In genomic region chr10:80445898-80446601, GRCm38 (mm10) we compare ENCODE assay signal across 8 mouse cellular contexts. TPM values are rescaled to one million over a fixed set of nuclear protein-coding genes. Genes with fewer than 3 reads are reported as not detected.
DNase-seq lines count a peak whose midpoint lies in the region; ATAC-seq lines count a peak whose summit lies in the region.

No protein-coding gene starts in this region.

- DNase-seq in gastrocnemius, postnatal 14 days, result peak; percentile 69
- peak; percentile 85 for DNase-seq in left cerebral cortex, postnatal 4 days
- DNase-seq in midbrain, embryonic 11.5 days (ENCODE audit: low spot score, missing footprints), result peak; percentile 99
- DNase-seq in right cerebral cortex, postnatal 4 days, result peak; percentile 86
- DNase-seq in urinary bladder, postnatal 4 days (ENCODE audit: low spot score in 2 of 2), result peak; percentile 64 to 76

- H3K36me3 ChIP-seq in intestine, embryonic 16.5 days (ENCODE audit: control insufficient read depth, insufficient read depth, low read length), result no peaks in the 10 kb centered on the region
- H3K36me3 ChIP-seq in midbrain, embryonic 11.5 days (ENCODE audit: control insufficient read depth, insufficient read depth, low read length), result no peaks in the 10 kb centered on the region

- H3K9me3 ChIP-seq in intestine, embryonic 16.5 days (ENCODE audit: control insufficient read depth, low read length), result no peaks in the 10 kb centered on the region
- no peaks in the 10 kb centered on the region for H3K9me3 ChIP-seq in midbrain, embryonic 11.5 days (ENCODE audit: control insufficient read depth, low read length)

- no peak overlapping the region for H3K27ac ChIP-seq in intestine, embryonic 16.5 days (ENCODE audit: low read length)
- H3K27ac ChIP-seq in midbrain, embryonic 11.5 days (ENCODE audit: low read depth, low read length), result no peak overlapping the region

- H3K9ac ChIP-seq in intestine, embryonic 16.5 days (ENCODE audit: low read depth, low read length), result no peak overlapping the region
- H3K9ac ChIP-seq in midbrain, embryonic 11.5 days (ENCODE audit: low read length), result no peak overlapping the region

- H3K4me2 ChIP-seq in intestine, embryonic 16.5 days (ENCODE audit: low read depth, low read length), result 0 out of 2 replicates have a peak overlapping the region, but pooled peaks have one; percentile 7
- peak overlapping the region; percentile 11 for H3K4me2 ChIP-seq in midbrain, embryonic 11.5 days

- no peaks in the 10 kb centered on the region for H3K27me3 ChIP-seq in intestine, embryonic 16.5 days (replicated peaks; ENCODE audit: control insufficient read depth, insufficient read depth, low read length)
- no peaks in the 10 kb centered on the region for H3K27me3 ChIP-seq in midbrain, embryonic 11.5 days (ENCODE audit: control insufficient read depth, insufficient read depth, low read length)

- intact Hi-C loops in gastrocnemius, postnatal 14 days (cut with DNase I; ENCODE audit: low total_unique reads), result loop anchor here (2.0 to 5.0 kb wide), 2 partner anchors 63 to 101 kb away; no protein-coding TSS in a partner anchor
- intact Hi-C loops in left cerebral cortex, postnatal 4 days (cut with DNase I), result loop anchor here (5.0 kb wide), 2 partner anchors 61 to 116 kb away; partner anchors contain the start of gene Rexo1

- ATAC-seq in activated CD4-positive, CD25-positive, alpha-beta regulatory T cell, adult 4 months, result peak; percentile 72
- ATAC-seq in common myeloid progenitor, adult 5-6 weeks (replicated peaks; ENCODE audit: low read depth, poor library complexity, severe bottlenecking), result peak; percentile 85
- peak; percentile 88 for ATAC-seq in intestine, embryonic 16.5 days
- peak; percentile 78 for ATAC-seq in midbrain, embryonic 11.5 days (ENCODE audit: low FRiP score)

- H3K4me3 ChIP-seq in intestine, embryonic 16.5 days (ENCODE audit: low read length), result no peak overlapping the region
- H3K4me3 ChIP-seq in midbrain, embryonic 11.5 days (ENCODE audit: low read depth, low read length), result no peak overlapping the region

- 8% methylated on average over 26 of the region's 26 CpGs for WGBS in intestine, embryonic 16.5 days
- 8% methylated on average over 26 of the region's 26 CpGs for WGBS in midbrain, embryonic 11.5 days

- peaks cover 14% of the 10 kb centered on the region for H3K4me1 ChIP-seq in intestine, embryonic 16.5 days (ENCODE audit: control insufficient read depth, insufficient read depth, low read length)
- H3K4me1 ChIP-seq in midbrain, embryonic 11.5 days (ENCODE audit: control insufficient read depth, insufficient read depth, low read length), result peaks cover 4% of the 10 kb centered on the region; the same call in 1 of the 2 replicates

RNA-seq across cellular contexts. Expression of gene Tcf3, which starts 12.6 kb away (rescaled TPM):
- polyA plus RNA-seq in activated CD4-positive, CD25-positive, alpha-beta regulatory T cell, adult 4 months (2017; shearing (Covaris generic)), result 10 to 100 TPM in 1 of 2 experiments, 1 to 10 TPM in 1; 9.3 to 10.7 TPM
- 67.2 and 80.0 TPM in 2 replicates for total RNA-seq in common myeloid progenitor, adult 5-6 weeks (2017)
- total RNA-seq in gastrocnemius, postnatal 14 days (2021), result 10 to 100 TPM; 18.1 to 24.6 TPM
- 62.7 and 62.9 TPM in 2 replicates for polyA plus RNA-seq in intestine, embryonic 16.5 days (2015; fragmentation: Nextera tagmentation; extraction: Ambion mirVana)
- total RNA-seq in left cerebral cortex, postnatal 4 days (2021), result 10 to 100 TPM; 51.9 to 53.7 TPM
- polyA plus RNA-seq in midbrain, embryonic 11.5 days (2014; fragmentation: Nextera tagmentation; extraction: Ambion mirVana), result 135 and 154 TPM in 2 replicates

RNA-seq across cellular contexts. Expression of gene Uqcr11, which starts 39.4 kb away (rescaled TPM):
- polyA plus RNA-seq in activated CD4-positive, CD25-positive, alpha-beta regulatory T cell, adult 4 months (2017; shearing (Covaris generic)), result 100 to 1,000 TPM; 327 to 363 TPM
- 141 and 186 TPM in 2 replicates for total RNA-seq in common myeloid progenitor, adult 5-6 weeks (2017)
- 100 to 1,000 TPM; 793 to 884 TPM for total RNA-seq in gastrocnemius, postnatal 14 days (2021)
- polyA plus RNA-seq in intestine, embryonic 16.5 days (2015; fragmentation: Nextera tagmentation; extraction: Ambion mirVana), result 1,179 and 1,252 TPM in 2 replicates
- 100 to 1,000 TPM; 282 to 286 TPM for total RNA-seq in left cerebral cortex, postnatal 4 days (2021)
- 404 and 476 TPM in 2 replicates for polyA plus RNA-seq in midbrain, embryonic 11.5 days (2014; fragmentation: Nextera tagmentation; extraction: Ambion mirVana)

RNA-seq across cellular contexts. Expression of gene Mbd3, which starts 46.7 kb away (rescaled TPM):
- 10 to 100 TPM; 23.6 to 32.0 TPM for polyA plus RNA-seq in activated CD4-positive, CD25-positive, alpha-beta regulatory T cell, adult 4 months (2017; shearing (Covaris generic))
- total RNA-seq in common myeloid progenitor, adult 5-6 weeks (2017), result 76.2 and 113 TPM in 2 replicates
- total RNA-seq in gastrocnemius, postnatal 14 days (2021), result 100 to 1,000 TPM in 1 of 2 experiments, 10 to 100 TPM in 1; 81.0 to 102 TPM
- polyA plus RNA-seq in intestine, embryonic 16.5 days (2015; fragmentation: Nextera tagmentation; extraction: Ambion mirVana), result 133 and 144 TPM in 2 replicates
- total RNA-seq in left cerebral cortex, postnatal 4 days (2021), result 100 to 1,000 TPM; 138 to 147 TPM
- 222 and 252 TPM in 2 replicates for polyA plus RNA-seq in midbrain, embryonic 11.5 days (2014; fragmentation: Nextera tagmentation; extraction: Ambion mirVana)

RNA-seq across cellular contexts. Expression of gene Onecut3, which starts 48.6 kb away (rescaled TPM):
- polyA plus RNA-seq in activated CD4-positive, CD25-positive, alpha-beta regulatory T cell, adult 4 months (2017; shearing (Covaris generic)), result not detected
- total RNA-seq in common myeloid progenitor, adult 5-6 weeks (2017), result not detected in 2 replicates
- total RNA-seq in gastrocnemius, postnatal 14 days (2021), result not detected
- polyA plus RNA-seq in intestine, embryonic 16.5 days (2015; fragmentation: Nextera tagmentation; extraction: Ambion mirVana), result 0.06 and 0.10 TPM in 2 replicates
- under 1 TPM in 1 of 2 experiments, not detected in 1; 0.24 TPM for total RNA-seq in left cerebral cortex, postnatal 4 days (2021)
- 2.7 and 2.8 TPM in 2 replicates for polyA plus RNA-seq in midbrain, embryonic 11.5 days (2014; fragmentation: Nextera tagmentation; extraction: Ambion mirVana)

RNA-seq across cellular contexts. Expression of gene Mex3d, which starts 58.6 kb away (rescaled TPM):
- polyA plus RNA-seq in activated CD4-positive, CD25-positive, alpha-beta regulatory T cell, adult 4 months (2017; shearing (Covaris generic)), result 1 to 10 TPM in 1 of 2 experiments, under 1 TPM in 1; 0.62 to 1.2 TPM
- 9.5 and 14.3 TPM in 2 replicates for total RNA-seq in common myeloid progenitor, adult 5-6 weeks (2017)
- total RNA-seq in gastrocnemius, postnatal 14 days (2021), result 1 to 10 TPM; 5.2 to 6.0 TPM
- polyA plus RNA-seq in intestine, embryonic 16.5 days (2015; fragmentation: Nextera tagmentation; extraction: Ambion mirVana), result 1.9 and 2.7 TPM in 2 replicates
- 10 to 100 TPM; 75.5 to 80.1 TPM for total RNA-seq in left cerebral cortex, postnatal 4 days (2021)
- 11.8 and 12.4 TPM in 2 replicates for polyA plus RNA-seq in midbrain, embryonic 11.5 days (2014; fragmentation: Nextera tagmentation; extraction: Ambion mirVana)
